Mouse (Mus musculus) limb, embryonic 14.5 days (tissue): Measurements from ENCODE around the gene Mapkapk3. TPM values are rescaled to one million over a fixed set of nuclear protein-coding genes. Genes with fewer than 3 reads are reported as not detected.

Source experiments
- ATAC-seq: fragments of 200-750 bp; cut with Nextera tagmentation; 2 replicates; pipeline ENCODE4 v1.8.0; 2017; ENCODE audit warnings: low read depth, moderate number of reproducible peaks, moderate TSS enrichment; ENCODE audit not compliant: low FRiP score
- DNase-seq: peaks from one replicate; pipeline ENCODE4 v3.0.0-alpha.2; 2015; ENCODE audit warnings: low spot score
- H3K27ac ChIP-seq: fragments of 300-500 bp; sonication (generic); replicated peaks from 2 replicates; pipeline ENCODE4 v1.5.1; 2014; ENCODE audit warnings: low read depth, mild to moderate bottlenecking, low read length, moderate library complexity, mixed read lengths
- H3K27me3 ChIP-seq: fragments of 300-500 bp; sonication (generic); 2 replicates; pipeline ENCODE4 v1.6.1; 2014; ENCODE audit warnings: low read length, mixed read lengths; ENCODE audit not compliant: control insufficient read depth, insufficient read depth
- H3K36me3 ChIP-seq: fragments of 300-500 bp; sonication (generic); 2 replicates; pipeline ENCODE4 v1.6.1; 2014; ENCODE audit warnings: mild to moderate bottlenecking, low read length, moderate library complexity, mixed read lengths; ENCODE audit not compliant: control insufficient read depth, insufficient read depth
- H3K4me1 ChIP-seq: fragments of 300-500 bp; sonication (generic); 2 replicates; pipeline ENCODE4 v1.6.1; 2014; ENCODE audit warnings: antibody characterized with exemption, low read length, mixed read lengths; ENCODE audit not compliant: control insufficient read depth, insufficient read depth
- H3K4me2 ChIP-seq: fragments of 300-500 bp; sonication (generic); replicated peaks from 2 replicates; pipeline ENCODE4 v1.6.1; 2014; ENCODE audit warnings: low read depth, mild to moderate bottlenecking, low read length, moderate library complexity; ENCODE audit not compliant: severe bottlenecking
- H3K4me3 ChIP-seq: fragments of 300-500 bp; sonication (generic); replicated peaks from 2 replicates; pipeline ENCODE4 v1.5.1; 2014; ENCODE audit warnings: low read length
- H3K9ac ChIP-seq: fragments of 300-500 bp; sonication (generic); 2 replicates; pipeline ENCODE4 v1.6.1; 2014; ENCODE audit warnings: mild to moderate bottlenecking, low read depth, low read length, moderate library complexity; ENCODE audit not compliant: severe bottlenecking
- H3K9me3 ChIP-seq: fragments of 300-500 bp; sonication (generic); 2 replicates; pipeline ENCODE4 v1.6.1; 2016; ENCODE audit warnings: low read length; ENCODE audit not compliant: control insufficient read depth
- POLR2A ChIP-seq: fragments of 200-500 bp; IDR thresholded peaks from 2 replicates; pipeline ENCODE4 v1.8.0; 2012; ENCODE audit warnings: inconsistent platforms, mild to moderate bottlenecking, moderate library complexity, borderline replicate concordance; ENCODE audit not compliant: insufficient read depth, insufficient read length; ENCODE audit errors: extremely low read depth
- WGBS: fragments of 180-500 bp; shearing (Covaris S2); extraction: QIAGEN DNeasy Blood & Tissue Kit; methylation state at CpG from one replicate; pipeline ENCODE4 v1.1.7; 2014; 5-methylcytosine and 5-hydroxymethylcytosine counted together
- polyA plus RNA-seq, 2 experiments: library from polyadenylated mRNA; depleted of rRNA in 1 of 2; stranded (reverse) in 1 of 2; unstranded in 1 of 2; fragments of >200 nt; fragmentation: Nextera tagmentation in 1 of 2; extraction: Ambion mirVana in 1 of 2; gene quantifications; 2 replicates each; pipeline versions ENCODE4 v1.2.1 to v1.2.3; 2012 to 2014

Gene Mapkapk3
- polyA plus RNA-seq, 2 experiments = 9.7 to 15.2 TPM

DNA sequence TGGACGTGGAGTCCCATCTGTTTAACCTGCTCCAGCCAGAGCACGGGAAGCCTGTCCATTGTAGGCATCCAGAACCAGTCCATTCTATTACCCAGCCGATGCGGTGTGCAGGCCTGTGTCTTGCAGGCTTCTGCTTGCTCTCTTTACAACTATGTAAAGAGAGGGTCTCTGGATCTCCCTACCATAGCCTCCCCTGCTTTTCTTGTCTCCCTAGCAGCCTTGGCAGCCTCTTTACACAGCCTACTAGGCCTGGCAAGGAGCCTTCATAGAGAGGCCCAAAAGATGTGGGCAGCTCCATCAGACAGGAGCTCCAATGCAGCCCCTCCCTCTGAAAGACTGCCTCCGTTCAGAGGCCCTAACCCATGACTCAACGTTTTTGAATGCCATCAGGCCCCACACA, 40.5 kb downstream of the Mapkapk3 start:
- no peak for DNase-seq
- no peaks in the 10 kb centered on the region for H3K9me3 ChIP-seq
- no peak overlapping the region for H3K27ac ChIP-seq
- H3K9ac ChIP-seq = no peak overlapping the region
- no peak for TF ChIP-seq POLR2A
- no peak overlapping the region for H3K4me3 ChIP-seq
- H3K4me1 ChIP-seq = no peaks in the 10 kb centered on the region
- no peaks in the 10 kb centered on the region for H3K36me3 ChIP-seq
- no peak for ATAC-seq
- no peaks in the 10 kb centered on the region for H3K27me3 ChIP-seq
- 70% methylated on average over 6 of the region's 6 CpGs for WGBS
- no peak overlapping the region for H3K4me2 ChIP-seq

DNA sequence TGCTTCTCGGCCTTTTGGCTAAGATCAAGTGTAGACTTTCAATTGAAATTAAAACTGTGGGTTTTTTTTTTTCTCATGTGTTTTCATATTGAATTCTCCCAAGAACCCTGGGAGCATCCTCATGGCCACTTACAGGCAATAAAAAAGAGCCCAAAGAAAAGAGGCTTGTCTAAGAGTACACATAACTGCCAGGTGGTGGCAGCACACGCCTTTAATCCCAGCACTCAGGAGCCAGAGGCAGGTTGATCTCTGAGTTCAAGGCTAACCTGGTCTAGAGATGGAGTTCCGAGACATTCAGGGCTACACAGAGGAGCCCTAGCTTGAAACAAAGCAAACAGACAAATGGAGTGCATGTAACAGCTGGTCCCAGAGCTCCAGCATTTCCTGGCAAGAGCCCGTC, 43.5 kb downstream of the Mapkapk3 start:
- Histone ChIP-seq H3K9me3 (no peaks in the 10 kb centered on the region), H3K27ac (no peak overlapping the region), H3K36me3 (no peaks in the 10 kb centered on the region), H3K27me3 (no peaks in the 10 kb centered on the region), H3K4me2 (no peak overlapping the region), H3K9ac (no peak overlapping the region), H3K4me1 (no peaks in the 10 kb centered on the region), H3K4me3 (no peak overlapping the region)
- WGBS = 61% methylated on average over 4 of the region's 4 CpGs
- DNase-seq (no peak), ATAC-seq (no peak)
- TF ChIP-seq POLR2A = no peak

DNA sequence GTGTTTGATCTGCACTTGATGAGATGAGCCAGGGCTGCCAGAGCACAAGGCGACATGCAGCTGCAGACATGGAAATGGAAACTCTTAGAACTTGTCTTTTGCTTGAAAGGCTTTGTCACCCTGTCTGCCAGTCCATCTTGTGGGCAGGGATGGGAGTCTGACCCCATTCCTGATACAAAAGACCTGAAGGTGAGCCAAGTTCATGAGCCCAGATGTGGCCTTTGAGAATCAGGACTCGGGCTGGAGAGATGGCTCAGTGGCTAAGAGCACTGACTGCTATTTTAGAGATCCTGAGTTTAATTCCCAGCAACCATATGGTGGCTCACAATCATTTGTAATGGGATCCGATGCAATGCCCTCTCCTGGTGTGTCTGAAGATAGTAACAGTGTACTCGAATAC, 44.4 kb downstream of the Mapkapk3 start:
- WGBS = 83% methylated on average over 4 of the region's 4 CpGs

DNA sequence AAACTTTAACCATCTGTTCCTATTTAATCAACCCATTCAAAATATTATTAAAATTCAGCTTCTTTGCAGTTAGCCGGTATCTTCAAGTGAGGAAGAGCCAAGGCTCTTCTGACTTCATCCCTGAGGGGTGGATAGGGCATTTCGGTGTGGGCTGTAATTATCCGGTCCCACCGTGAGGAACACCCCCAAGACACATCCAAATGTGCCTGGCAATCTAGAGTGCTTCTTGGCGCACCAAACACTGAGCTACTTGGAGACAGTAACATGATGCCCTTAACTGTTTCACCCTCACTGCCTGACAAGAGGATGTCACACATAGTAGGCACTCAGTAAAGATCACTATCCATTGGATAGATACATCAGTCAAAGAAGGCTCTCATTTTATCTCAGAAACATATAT, 53.5 kb downstream of the Mapkapk3 start:
- peaks cover 67% of the 10 kb centered on the region for H3K27me3 ChIP-seq

More for the DNA sequence above, 44.4 kb downstream of the Mapkapk3 start:
- Histone ChIP-seq H3K4me3 (no peak overlapping the region), H3K36me3 (no peaks in the 10 kb centered on the region), H3K9ac (no peak overlapping the region), H3K27me3 (no peaks in the 10 kb centered on the region), H3K4me2 (no peak overlapping the region), H3K27ac (no peak overlapping the region), H3K4me1 (no peaks in the 10 kb centered on the region), H3K9me3 (no peaks in the 10 kb centered on the region)
- ATAC-seq (no peak), DNase-seq (no peak)
- TF ChIP-seq POLR2A = no peak

DNA sequence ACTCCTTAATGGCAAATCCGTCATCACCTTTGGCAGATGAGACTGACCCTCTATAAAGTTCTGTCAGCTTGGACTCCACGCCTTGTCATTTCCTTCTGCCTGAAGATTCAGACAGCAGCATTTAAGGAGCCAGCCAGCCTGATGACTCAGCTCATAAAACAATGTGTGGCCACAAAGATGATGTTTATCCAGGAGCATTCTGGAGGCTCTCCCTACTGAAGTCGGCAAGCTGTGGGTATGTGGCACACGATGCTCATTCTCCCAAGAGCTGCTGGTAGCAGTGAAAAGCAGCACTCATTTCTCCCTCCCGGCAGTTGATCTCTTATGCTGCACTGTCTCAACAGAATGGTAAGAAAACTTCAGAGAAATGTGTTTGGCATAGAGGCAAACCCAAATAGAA, 54.4 kb downstream of the Mapkapk3 start:
- Histone ChIP-seq H3K36me3 (no peaks in the 10 kb centered on the region), H3K27me3 (peaks cover 74% of the 10 kb centered on the region), H3K4me2 (no peak overlapping the region), H3K9ac (no peak overlapping the region), H3K4me3 (no peak overlapping the region), H3K4me1 (no peaks in the 10 kb centered on the region), H3K9me3 (no peaks in the 10 kb centered on the region), H3K27ac (no peak overlapping the region)
- DNase-seq (no peak), ATAC-seq (no peak)
- WGBS = 42% methylated on average over 5 of the region's 5 CpGs
- TF ChIP-seq POLR2A = no peak

More for the DNA sequence above, 53.5 kb downstream of the Mapkapk3 start:
- DNase-seq (no peak), ATAC-seq (no peak)
- no peak overlapping the region for H3K4me2 ChIP-seq
- H3K27ac ChIP-seq = no peak overlapping the region
- no peaks in the 10 kb centered on the region for H3K4me1 ChIP-seq
- TF ChIP-seq POLR2A = no peak
- no peak overlapping the region for H3K4me3 ChIP-seq
- H3K9me3 ChIP-seq = no peaks in the 10 kb centered on the region
- no peaks in the 10 kb centered on the region for H3K36me3 ChIP-seq
- no peak overlapping the region for H3K9ac ChIP-seq
- 63% methylated on average over 5 of the region's 5 CpGs for WGBS

DNA sequence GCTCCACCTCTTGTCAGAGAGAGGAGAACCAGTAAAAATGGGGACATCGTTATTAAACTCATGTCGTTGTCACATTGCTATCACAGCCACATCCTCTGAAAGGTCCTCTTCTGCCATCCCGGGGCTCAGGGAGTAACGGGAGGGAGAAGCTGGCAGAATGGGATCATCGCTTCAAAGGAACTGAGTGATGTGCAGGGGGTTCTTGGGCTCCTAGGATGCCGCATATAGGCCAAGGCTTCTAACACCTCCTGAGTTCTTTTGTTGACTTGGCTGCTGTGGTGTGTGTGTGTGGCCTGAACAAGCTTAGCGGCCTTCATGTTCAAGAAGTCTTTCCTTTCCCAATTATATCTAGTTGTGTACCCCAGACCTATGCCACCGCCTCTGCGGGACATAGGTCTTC, 57.5 kb downstream of the Mapkapk3 start:
- H3K27ac ChIP-seq = no peak overlapping the region
- peak overlapping the region; percentile 18; the same call in 1 of the 2 replicates for H3K9ac ChIP-seq
- WGBS = 32% methylated on average over 9 of the region's 9 CpGs
- H3K4me3 ChIP-seq = peak overlapping the region; percentile 56
- no peaks in the 10 kb centered on the region for H3K4me1 ChIP-seq
- no peak for DNase-seq
- H3K9me3 ChIP-seq = no peaks in the 10 kb centered on the region
- H3K4me2 ChIP-seq = peak overlapping the region; percentile 97
- TF ChIP-seq POLR2A = no peak
- peaks cover 81% of the 10 kb centered on the region for H3K27me3 ChIP-seq
- H3K36me3 ChIP-seq = no peaks in the 10 kb centered on the region
- 0 out of 2 replicates have a peak, but pooled peaks have one; percentile 7 for ATAC-seq
